Mouse (Mus musculus): ENCODE results near the gene Itpr2.

Gene Itpr2

DNA sequence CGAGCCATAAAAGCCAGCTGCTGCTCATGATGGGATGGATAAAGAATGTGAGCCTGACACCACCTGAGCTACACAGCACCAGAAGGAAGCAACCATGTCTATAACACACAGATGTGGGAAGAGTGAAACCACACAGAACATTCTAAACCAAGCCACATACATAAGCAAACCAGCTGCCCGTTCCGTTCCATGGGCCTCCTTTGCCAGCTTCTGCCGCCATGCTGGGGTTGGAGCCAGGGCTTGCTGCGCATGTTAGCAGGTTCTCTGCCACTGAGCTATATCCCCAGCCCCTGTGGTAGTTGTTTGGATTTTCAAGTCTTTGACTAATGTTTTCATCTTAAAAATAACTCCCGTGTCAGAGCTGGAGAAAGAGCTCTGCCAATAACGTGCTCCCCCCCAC, 87.9 kb downstream of the Itpr2 start:
- DNase-seq (ENCODE audit: low spot score), result no peak

GRCm38 (mm10) chr6:146411446-146412070, 90.5 kb downstream of the Itpr2 start:
- no peak for DNase-seq (ENCODE audit: low spot score)

DNA sequence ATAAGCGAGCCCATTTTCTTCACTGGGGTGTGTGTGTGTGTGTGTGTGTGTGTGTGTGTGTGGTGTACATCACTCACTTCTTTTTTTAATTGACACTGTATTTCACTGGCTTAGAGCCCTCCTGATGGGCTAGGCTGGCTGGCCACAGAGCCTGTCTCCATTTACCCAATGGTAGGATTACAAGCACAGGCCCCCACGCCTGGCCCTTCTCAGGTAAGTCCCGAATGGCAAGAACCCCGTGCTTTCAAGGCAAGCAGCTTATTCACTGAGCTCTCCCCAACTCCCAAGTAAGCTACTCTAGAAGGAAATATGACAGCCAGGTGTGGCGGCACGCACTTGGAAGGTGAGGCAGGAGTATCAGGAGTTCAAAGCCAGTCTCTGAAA, 91.6 kb downstream of the Itpr2 start:
- no peak for DNase-seq (ENCODE audit: low spot score)

- DNase-seq (ENCODE audit: low spot score), result peak; percentile 74
These were observed 92.2 kb downstream of the Itpr2 start for GRCm38 (mm10) chr6:146409692-146410426.

- no peak for DNase-seq (ENCODE audit: low spot score)
These were observed 96.6 kb downstream of the Itpr2 start for GRCm38 (mm10) chr6:146405380-146405779.

GRCm38 (mm10) chr6:146404876-146405275, 97.1 kb downstream of the Itpr2 start:
- DNase-seq (ENCODE audit: low spot score), result no peak

DNA sequence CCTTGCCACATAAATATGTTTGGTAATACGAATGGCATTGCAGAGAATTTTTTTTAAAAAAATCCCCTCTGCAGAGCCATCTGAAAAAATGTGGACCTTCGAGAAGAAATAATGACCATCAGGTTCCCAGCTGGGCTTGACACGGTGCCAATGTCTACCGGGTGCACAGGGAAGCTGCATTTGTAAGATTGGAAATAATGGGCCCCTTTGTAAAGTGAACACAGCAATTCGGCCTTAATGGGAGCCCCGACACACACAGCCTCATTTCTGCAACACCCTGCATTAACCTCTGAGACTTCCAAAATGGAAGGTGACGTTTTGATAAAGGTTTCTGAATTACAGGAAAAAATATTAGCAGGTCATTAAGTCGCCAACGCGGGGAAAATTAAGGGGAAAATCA, 97.9 kb downstream of the Itpr2 start:
- no peak for DNase-seq (ENCODE audit: low spot score)

DNA sequence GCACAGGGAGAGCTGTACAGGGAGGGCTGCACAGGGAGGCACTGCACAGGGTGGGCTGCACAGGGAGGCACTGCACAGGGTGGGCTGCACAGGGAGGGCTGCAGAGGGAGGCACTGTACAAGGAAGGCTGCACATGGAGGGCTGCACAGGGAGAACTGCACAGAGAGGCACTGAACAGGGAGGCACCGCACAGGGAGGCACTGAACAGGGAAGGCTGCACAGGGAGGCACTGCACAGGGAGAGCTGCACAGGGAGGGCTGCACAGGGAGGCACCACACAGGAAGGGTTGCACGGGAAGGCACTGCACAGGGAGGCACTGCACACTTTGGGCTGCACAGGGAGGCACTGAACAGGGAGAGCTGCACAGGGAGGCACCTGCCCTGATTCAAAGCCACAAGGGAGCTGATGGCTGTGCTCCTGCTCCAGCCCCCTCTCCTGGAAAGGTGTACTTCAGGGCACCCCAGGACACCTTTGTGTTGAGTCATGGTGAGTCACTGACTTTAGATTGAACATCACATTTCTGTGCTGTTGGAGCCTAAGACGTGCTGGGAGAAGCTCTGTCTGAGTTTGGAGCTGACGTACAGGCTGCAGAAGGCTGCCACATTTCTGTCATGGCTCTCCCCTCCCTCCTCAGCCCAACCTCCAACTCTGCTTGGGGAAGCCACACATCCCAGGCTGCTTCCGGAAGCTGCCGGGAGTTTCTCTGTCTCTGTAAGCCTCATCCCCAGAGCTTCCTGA, 98.9 kb downstream of the Itpr2 start:
- DNase-seq (ENCODE audit: low spot score), result no peak

GRCm38 (mm10) chr6:146397803-146398202, 104.2 kb downstream of the Itpr2 start:
- DNase-seq (ENCODE audit: low spot score), result no peak

DNA sequence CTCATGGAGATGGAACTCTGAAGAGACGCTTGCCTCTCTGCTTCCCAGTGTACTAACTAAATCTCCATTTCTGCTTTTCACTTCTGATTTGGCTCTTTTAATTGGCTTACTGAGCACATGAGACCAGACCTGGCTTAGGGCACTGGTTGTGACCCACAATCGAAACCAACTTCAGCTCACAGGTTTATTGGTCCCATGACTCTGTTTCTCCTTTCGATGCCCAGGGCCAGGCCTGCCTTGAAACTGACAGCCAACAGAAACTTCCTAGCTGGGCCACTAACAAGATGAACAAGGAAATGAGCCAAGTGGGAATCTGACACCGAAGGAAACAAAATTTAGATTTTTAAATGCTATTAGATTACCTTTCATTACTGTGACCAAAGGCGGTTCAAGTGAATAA, 105.8 kb downstream of the Itpr2 start:
- no peak for DNase-seq (ENCODE audit: low spot score)

DNA sequence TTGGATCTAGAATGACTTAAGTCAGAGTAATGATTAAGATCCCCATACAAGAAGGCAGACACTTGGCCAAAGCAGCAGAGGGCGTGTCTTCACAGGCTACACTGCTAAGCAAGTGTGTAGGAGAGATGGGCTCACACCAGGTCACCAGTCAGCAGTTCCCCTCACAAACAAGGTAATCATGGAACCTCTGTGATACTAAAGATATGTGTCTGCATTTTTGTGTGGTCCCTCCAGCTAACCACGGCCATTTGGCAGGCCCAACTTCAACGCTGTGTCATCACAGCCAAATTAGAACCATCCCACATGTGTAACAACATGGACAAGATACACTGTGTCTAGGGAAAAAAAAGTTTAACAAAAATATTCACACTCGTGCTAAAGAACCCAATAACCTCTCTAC, 106.4 kb downstream of the Itpr2 start:
- no peak for DNase-seq (ENCODE audit: low spot score)

- DNase-seq (ENCODE audit: low spot score), result no peak
These were observed 109.8 kb downstream of the Itpr2 start for GRCm38 (mm10) chr6:146392188-146392587.

DNA sequence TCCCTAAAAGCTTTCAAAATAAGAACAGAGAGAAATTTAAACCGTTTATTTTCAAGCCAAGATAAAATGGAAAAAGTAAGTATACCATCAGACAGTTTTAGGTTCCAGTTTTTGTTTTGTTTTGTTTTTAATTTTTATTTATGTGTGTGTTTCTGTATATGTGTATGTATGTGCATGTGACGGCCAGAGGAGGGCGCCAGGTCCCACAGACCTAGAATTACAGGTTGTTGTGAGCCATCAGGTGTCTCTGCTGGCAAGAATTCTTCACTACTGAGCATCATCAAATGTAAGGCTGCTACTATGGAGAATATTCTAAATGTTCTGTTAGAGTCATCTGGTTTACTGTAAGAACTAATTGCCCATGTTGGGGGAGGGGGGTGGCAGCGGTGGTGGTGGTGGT, 111.9 kb downstream of the Itpr2 start:
- DNase-seq (ENCODE audit: low spot score), result no peak

DNA sequence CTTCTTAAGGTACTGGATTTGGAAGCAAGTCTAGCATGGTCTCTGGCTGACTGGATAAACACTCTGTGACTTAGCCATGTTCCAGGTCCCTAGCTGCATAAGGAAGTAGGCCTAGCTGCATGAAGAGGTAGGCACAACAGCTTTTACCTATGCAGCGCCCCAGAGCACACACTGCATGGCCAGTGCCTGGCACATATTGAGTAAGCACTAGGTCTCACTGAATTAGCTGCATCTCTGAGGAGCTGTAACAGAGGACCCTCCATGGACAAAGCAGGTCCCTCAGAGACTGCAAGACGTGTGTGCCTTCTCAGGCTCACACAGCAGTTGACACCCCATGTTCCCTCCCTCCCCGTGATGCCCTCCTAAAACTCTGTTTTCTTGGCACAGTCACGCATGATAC, 114.0 kb downstream of the Itpr2 start:
- no peak for DNase-seq (ENCODE audit: low spot score)

GRCm38 (mm10) chr6:146387039-146387713, 114.8 kb downstream of the Itpr2 start:
- DNase-seq (ENCODE audit: low spot score), result no peak

GRCm38 (mm10) chr6:146379263-146379662, 122.8 kb downstream of the Itpr2 start:
- no peak for DNase-seq (ENCODE audit: low spot score)

DNA sequence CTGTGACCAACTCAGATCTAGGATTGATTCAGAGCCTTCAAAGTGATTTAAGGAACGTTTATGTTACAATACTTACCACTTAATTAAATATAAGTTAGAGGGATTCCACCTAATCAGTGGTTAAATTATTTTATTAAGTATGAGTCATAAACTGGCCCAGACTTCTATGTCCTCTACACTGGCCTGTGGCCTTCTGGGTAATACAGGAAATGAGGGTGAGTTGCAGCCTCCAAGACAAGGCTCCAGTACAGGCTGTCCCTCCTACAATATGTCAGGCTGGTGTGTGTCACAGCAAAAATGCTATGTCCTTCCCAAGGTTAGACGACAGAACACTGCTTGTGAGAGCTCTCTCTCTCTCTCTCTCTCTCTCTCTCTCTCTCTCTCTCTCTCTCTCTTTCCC, 130.5 kb downstream of the Itpr2 start:
- DNase-seq (ENCODE audit: low spot score), result no peak

- DNase-seq (ENCODE audit: low spot score), result no peak
These were observed 135.8 kb downstream of the Itpr2 start for GRCm38 (mm10) chr6:146366180-146366579.

DNA sequence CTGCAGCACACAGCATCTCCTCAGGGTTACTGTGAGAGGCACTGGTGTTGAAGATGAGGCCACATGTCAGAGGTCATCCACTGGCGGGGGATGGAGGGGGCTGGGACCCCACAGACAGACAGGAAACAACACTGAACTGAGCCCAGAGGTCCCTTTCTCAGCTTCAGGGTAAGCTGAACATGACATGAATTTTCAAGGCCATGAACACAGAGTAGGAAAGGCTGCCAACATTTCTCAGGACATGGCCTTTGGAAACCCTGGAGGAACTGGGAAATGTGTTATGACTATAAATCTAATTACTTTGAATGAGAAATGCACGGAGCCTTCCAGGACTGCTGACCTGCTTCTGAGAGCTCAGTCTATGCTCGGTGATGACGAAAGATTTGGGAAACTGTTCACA, 144.1 kb downstream of the Itpr2 start:
- DNase-seq (ENCODE audit: low spot score), result no peak

DNA sequence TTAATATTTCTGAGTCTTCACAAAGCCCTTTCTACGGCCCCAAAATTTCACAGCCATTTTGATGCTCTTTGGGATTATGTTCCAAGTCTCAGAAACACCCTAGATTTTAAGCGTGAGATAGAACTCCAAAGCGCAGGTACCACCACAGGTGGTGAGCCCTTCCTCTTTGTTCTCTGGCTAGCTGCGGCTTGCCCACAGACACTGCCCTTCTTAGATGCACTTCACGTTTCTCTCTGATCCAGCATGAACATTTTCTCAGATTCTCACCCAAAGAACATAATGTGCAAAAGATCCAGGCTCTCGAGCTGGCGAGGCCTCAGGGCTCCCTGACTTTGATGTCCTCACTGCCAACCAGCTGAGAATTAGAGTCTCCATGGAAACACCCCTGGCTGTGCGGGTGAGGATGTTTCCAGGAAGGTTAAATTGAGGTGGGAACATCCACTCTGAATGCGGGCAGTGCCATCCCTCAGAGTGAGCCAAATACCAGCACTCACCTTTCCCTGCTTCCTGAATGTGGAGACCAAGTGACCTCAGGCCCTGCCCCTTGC, 149.7 kb downstream of the Itpr2 start:
- no peak for DNase-seq (ENCODE audit: low spot score)

- DNase-seq (ENCODE audit: low spot score), result no peak
These were observed 150.2 kb downstream of the Itpr2 start for GRCm38 (mm10) chr6:146351816-146352215.

- no peak for DNase-seq (ENCODE audit: low spot score)
These were observed 154.5 kb downstream of the Itpr2 start for GRCm38 (mm10) chr6:146347568-146347967.
